Mouse (Mus musculus): ENCODE measurements around the gene Kctd8.

Gene Kctd8

GRCm38 (mm10) chr5:69159897-69160509 lies 181.5 kb downstream of the Kctd8 start:
- DNase-seq (ENCODE audit: low read depth, low spot score): no peak

- DNase-seq (ENCODE audit: low read depth, low spot score): no peak
These were observed 185.0 kb downstream of the Kctd8 start for GRCm38 (mm10) chr5:69156489-69156888.

DNA sequence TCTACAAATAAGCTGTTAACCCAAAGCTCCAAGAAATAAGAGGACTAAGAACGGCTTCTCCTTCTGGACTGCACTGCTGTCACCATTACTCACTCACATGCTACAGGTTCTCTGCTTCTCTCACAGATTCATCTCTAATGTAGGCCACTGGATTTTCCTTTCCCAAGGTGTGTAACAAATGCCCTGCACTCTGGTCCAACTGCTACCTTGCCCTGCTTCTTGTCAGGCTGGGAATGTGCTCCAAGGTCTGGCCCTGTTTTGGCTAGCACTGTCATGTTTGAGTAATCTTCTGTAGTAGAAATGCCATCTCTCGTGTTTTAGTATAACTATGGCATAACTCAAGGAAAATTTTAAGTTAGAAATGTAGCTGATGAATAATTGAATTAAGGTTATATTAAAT lies 195.7 kb downstream of the Kctd8 start:
- no peak for DNase-seq (ENCODE audit: low read depth, low spot score)

DNA sequence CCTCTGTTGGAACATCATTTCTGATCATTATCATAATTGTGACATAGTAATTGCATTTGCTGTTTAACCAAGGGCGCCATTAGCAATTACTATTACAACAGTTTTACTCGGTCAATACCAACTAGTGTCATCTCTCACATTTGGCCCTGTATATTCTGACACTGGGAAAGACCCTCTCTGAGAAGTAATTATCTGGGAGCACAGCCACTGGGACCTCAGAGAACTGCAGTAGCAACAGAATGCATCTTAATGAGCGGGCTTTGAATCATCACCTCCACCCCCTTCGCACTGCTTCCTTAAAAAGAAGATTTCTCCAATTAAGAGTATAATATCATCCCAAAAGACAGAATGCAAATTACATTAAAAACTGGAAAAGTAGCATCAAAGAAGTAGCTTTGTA lies 200.4 kb downstream of the Kctd8 start:
- no peak for DNase-seq (ENCODE audit: low read depth, low spot score)

GRCm38 (mm10) chr5:69108718-69109117 lies 232.8 kb downstream of the Kctd8 start:
- no peak for DNase-seq (ENCODE audit: low read depth, low spot score)

DNA sequence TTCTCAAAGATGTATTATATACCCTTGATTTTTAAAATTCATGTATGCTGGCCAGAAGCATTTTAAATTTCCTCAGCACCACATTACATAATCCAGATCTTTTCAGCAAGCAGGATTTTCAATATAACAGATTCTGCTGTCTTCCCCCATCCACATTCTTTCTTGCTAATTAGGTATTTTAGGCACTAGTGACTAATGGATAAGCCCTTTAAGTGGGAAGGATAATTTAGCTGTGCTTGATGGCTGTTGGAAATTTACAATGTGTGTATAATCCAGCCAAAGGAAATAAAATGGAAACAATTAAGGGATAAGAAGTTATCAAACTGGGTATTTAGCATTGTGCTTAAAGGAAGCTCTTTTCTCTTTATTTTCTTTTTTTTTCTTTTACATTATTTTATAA lies 252.6 kb downstream of the Kctd8 start:
- no peak for DNase-seq (ENCODE audit: low read depth, low spot score)
